Comparison of ENCODE assay signal across 8 mouse cellular contexts in genomic region chr19:46499836-46500580, GRCm38 (mm10). TPM values are rescaled to one million over a fixed set of nuclear protein-coding genes. Genes with fewer than 3 reads are reported as not detected.
DNase-seq lines count a peak whose midpoint lies in the region; ATAC-seq lines count a peak whose summit lies in the region.

No protein-coding gene starts in this region.

- peaks cover 16% of the 10 kb centered on the region for H3K4me1 ChIP-seq in hindbrain, embryonic 15.5 days (replicated peaks)

- H3K4me3 ChIP-seq in hindbrain, embryonic 15.5 days = peak overlapping the region; percentile 88

- H3K27ac ChIP-seq in hindbrain, embryonic 15.5 days (replicated peaks) = peak overlapping the region; percentile 100

- WGBS in hindbrain, embryonic 15.5 days = under 1% methylated on average over 44 of the region's 52 CpGs

- H3K9me3 ChIP-seq in hindbrain, embryonic 15.5 days = no peaks in the 10 kb centered on the region

- ATAC-seq in hindbrain, embryonic 15.5 days (ENCODE audit: low FRiP score, low read depth) = peak; percentile 91

- peak overlapping the region; percentile 98 for H3K9ac ChIP-seq in hindbrain, embryonic 15.5 days

- H3K36me3 ChIP-seq in hindbrain, embryonic 15.5 days = no peaks in the 10 kb centered on the region

- DNase-seq in T-cell, adult 2 months (ENCODE audit: low spot score) = peak; percentile 96
- peak; percentile 93 to 94 for DNase-seq in cerebellum, postnatal 36 days
- peak; percentile 91 to 97 for DNase-seq in frontal cortex, postnatal 36 days (ENCODE audit: low spot score in 2 of 2)
- DNase-seq in left cerebral cortex, adult 11 months (ENCODE audit: low spot score) = peak; percentile 98
- peak; percentile 97 to 99 for DNase-seq in lung, postnatal 4 days
- peak; percentile 98 for DNase-seq in retina, postnatal 7 days (ENCODE audit: low read depth, low spot score)
- DNase-seq in urinary bladder, adult 2 months (ENCODE audit: low spot score) = peak; percentile 74

- peak overlapping the region; percentile 90 for H3K4me2 ChIP-seq in hindbrain, embryonic 15.5 days

- no peaks in the 10 kb centered on the region for H3K27me3 ChIP-seq in hindbrain, embryonic 15.5 days

RNA-seq across cellular contexts. Expression of gene Trim8, which starts 1.5 kb away (rescaled TPM):
- polyA plus RNA-seq in hindbrain, embryonic 15.5 days (2015; fragmentation: Nextera tagmentation; extraction: Ambion mirVana) = 27.8 and 31.9 TPM in 2 replicates
- 17.2 and 25.2 TPM in 2 replicates for polyA plus RNA-seq in urinary bladder, adult 2 months (2012; rRNA removed)

Comparison
In these comparisons a context has a peak if more than half of its experiments do, and no peak if none do; other contexts are left out.
1. Peak in every context shown above with its lines: DNase-seq, ATAC-seq, H3K4me3 ChIP-seq and H3K27ac ChIP-seq.